Mouse (Mus musculus): ENCODE measurements at regions not wholly inside any gene's neighbourhood (a gene's known extent, or its start where the extent isn't known, plus 50 kb on each side); places are given as distances from the start of the nearest gene placed in this dataset.

GRCm38 (mm10) chr13:42623491-42623890 is 56.9 kb upstream of the Phactr1 start:
- H3K27me3 ChIP-seq (replicated peaks; ENCODE audit: insufficient read depth, low read length): no peaks in the 10 kb centered on the region
- H3K4me2 ChIP-seq (replicated peaks; ENCODE audit: low read depth, low read length): no peak overlapping the region
- H3K36me3 ChIP-seq (ENCODE audit: insufficient read depth, low read length): no peaks in the 10 kb centered on the region
- H3K9ac ChIP-seq (replicated peaks; ENCODE audit: low read depth): no peak overlapping the region
- no peak for ATAC-seq
- no peak overlapping the region for H3K27ac ChIP-seq (ENCODE audit: low read length)
- DNase-seq (ENCODE audit: low spot score): peak; percentile 51
- no peak overlapping the region for H3K4me3 ChIP-seq (ENCODE audit: low read depth, low read length)
- no peaks in the 10 kb centered on the region for H3K9me3 ChIP-seq (ENCODE audit: low read length)
- H3K4me1 ChIP-seq (ENCODE audit: insufficient read depth, low read depth, low read length): no peaks in the 10 kb centered on the region
- 47% methylated on average over 5 of the region's 5 CpGs for WGBS
- TF ChIP-seq CTCF (IDR thresholded peaks at IDR 0.05) (peak; percentile 77), EP300 (IDR thresholded peaks at IDR 0.05) (no peak)
